Mouse (Mus musculus): ENCODE data around the gene Nod1. TPM values are rescaled to one million over a fixed set of nuclear protein-coding genes. Genes with fewer than 3 reads are reported as not detected.

Nod1 gene
- polyA plus RNA-seq (2012; fragmentation: generic; extraction: Trizol) = 1 to 10 TPM in 1 of 2 experiments, under 1 TPM in 1; 0.23 to 5.5 TPM

GRCm38 (mm10) chr6:54972111-54972928 is at the start of gene Nod1:
Nod1 (minus strand) TSS chr6:54972612.

GRCm38 (mm10) chr6:54992734-54993260 is 20.4 kb upstream of the Nod1 start, which contains the start of gene Ggct:
Ggct (minus strand) TSS chr6:54992950.

Other genes with a start within 250 kb of the Nod1 start
- 1 to 10 TPM in 1 of 2 experiments, under 1 TPM in 1; 0.47 to 1.4 TPM for gene Znrf2, start 155.7 kb downstream of the Nod1 start, polyA plus RNA-seq (2012; fragmentation: generic; extraction: Trizol)
- gene Ggct, start 20.3 kb upstream of the Nod1 start, polyA plus RNA-seq (2012; fragmentation: generic; extraction: Trizol) = 1 to 10 TPM; 1.6 to 2.2 TPM
- 10 to 100 TPM; 66.5 to 77.1 TPM for gene Gars, start 65.4 kb upstream of the Nod1 start, polyA plus RNA-seq (2012; fragmentation: generic; extraction: Trizol)
- not detected for gene Crhr2, start 160.4 kb upstream of the Nod1 start, polyA plus RNA-seq (2012; fragmentation: generic; extraction: Trizol)
- gene Inmt, start 202.4 kb upstream of the Nod1 start, polyA plus RNA-seq (2012; fragmentation: generic; extraction: Trizol) = under 1 TPM in 1 of 2 experiments, not detected in 1; 0.30 TPM
- 1 to 10 TPM; 4.0 to 10.0 TPM for gene Mindy4, start 230.8 kb upstream of the Nod1 start, polyA plus RNA-seq (2012; fragmentation: generic; extraction: Trizol)

All from C3H10T1/2 (cell line).